Comparison of ENCODE assay signal across 8 mouse cellular contexts in genomic region chr11:94549691-94550441, GRCm38 (mm10). TPM values are rescaled to one million over a fixed set of nuclear protein-coding genes. Genes with fewer than 3 reads are reported as not detected.
DNase-seq lines count a peak whose midpoint lies in the region; ATAC-seq and TF ChIP-seq lines count a peak whose summit lies in the region.

No protein-coding gene starts in this region.

- WGBS in kidney, embryonic 14.5 days: 65% methylated on average over 10 of the region's 10 CpGs
- WGBS in hindbrain, embryonic 13.5 days: 79% methylated on average over 10 of the region's 10 CpGs

- H3K27me3 ChIP-seq in kidney, embryonic 14.5 days (ENCODE audit: control insufficient read depth, insufficient read depth, low read length): no peaks in the 10 kb centered on the region
- no peaks in the 10 kb centered on the region for H3K27me3 ChIP-seq in hindbrain, embryonic 13.5 days

- H3K9me3 ChIP-seq in kidney, embryonic 14.5 days (ENCODE audit: control insufficient read depth, low read length): no peaks in the 10 kb centered on the region
- H3K9me3 ChIP-seq in hindbrain, embryonic 13.5 days: no peaks in the 10 kb centered on the region

- no peak for DNase-seq in kidney, adult 11 months
- DNase-seq in urinary bladder, postnatal 4 days (ENCODE audit: low spot score in 2 of 2): no peak
- no peak for DNase-seq in adrenal gland, adult 2 months

- H3K36me3 ChIP-seq in kidney, embryonic 14.5 days (ENCODE audit: control insufficient read depth, insufficient read depth, low read length): no peaks in the 10 kb centered on the region
- H3K36me3 ChIP-seq in hindbrain, embryonic 13.5 days: no peaks in the 10 kb centered on the region

- peaks cover 6% of the 10 kb centered on the region; the same call in 1 of the 2 replicates for H3K4me1 ChIP-seq in kidney, embryonic 14.5 days (ENCODE audit: control insufficient read depth, insufficient read depth, low read length)
- H3K4me1 ChIP-seq in bone marrow macrophage, adult 2 months (ENCODE audit: control insufficient read depth, insufficient read depth, low read length): peaks cover 15% of the 10 kb centered on the region
- peaks cover 12% of the 10 kb centered on the region for H3K4me1 ChIP-seq in hindbrain, embryonic 13.5 days (replicated peaks)

- no peak overlapping the region for H3K4me3 ChIP-seq in kidney, embryonic 14.5 days (ENCODE audit: low read length)
- no peak overlapping the region for H3K4me3 ChIP-seq in bone marrow macrophage, adult 2 months (ENCODE audit: insufficient read depth, low read length)
- H3K4me3 ChIP-seq in hindbrain, embryonic 13.5 days: no peak overlapping the region

- no peak for TF ChIP-seq POLR2A in bone marrow macrophage, adult 2 months (IDR thresholded peaks at IDR 0.05; ENCODE audit: borderline replicate concordance, low read depth, low read length)

- H3K27ac ChIP-seq in kidney, embryonic 14.5 days (ENCODE audit: low read depth, low read length): no peak overlapping the region
- H3K27ac ChIP-seq in bone marrow macrophage, adult 2 months (ENCODE audit: insufficient read depth, low read depth, low read length): peak overlapping the region; percentile 59
- H3K27ac ChIP-seq in hindbrain, embryonic 13.5 days: peak overlapping the region; percentile 89

- TF ChIP-seq CTCF in bone marrow macrophage, adult 2 months (IDR thresholded peaks at IDR 0.05; ENCODE audit: low read depth, low read length): no peak

- H3K4me2 ChIP-seq in kidney, embryonic 14.5 days (replicated peaks; ENCODE audit: low read depth, low read length): no peak overlapping the region; the same call in 1 of the 2 replicates
- H3K4me2 ChIP-seq in hindbrain, embryonic 13.5 days: no peak overlapping the region

- H3K9ac ChIP-seq in kidney, embryonic 14.5 days (ENCODE audit: low read depth, low read length): no peak overlapping the region
- H3K9ac ChIP-seq in hindbrain, embryonic 13.5 days: peak overlapping the region; percentile 73; the same call in 1 of the 2 replicates

- 0 out of 2 replicates have a peak, but pooled peaks have one; percentile 15 for ATAC-seq in kidney, embryonic 14.5 days (ENCODE audit: low FRiP score, low TSS enrichment)
- no peak for ATAC-seq in hindbrain, embryonic 13.5 days (ENCODE audit: low FRiP score)
- peak; percentile 35 for ATAC-seq in megakaryocyte progenitor cell, adult 5-6 weeks (replicated peaks; ENCODE audit: poor library complexity)
- no peak for ATAC-seq in activated CD4-positive, CD25-positive, alpha-beta regulatory T cell, adult 4 months

RNA-seq across cellular contexts. Expression of gene Rsad1, which starts 0.8 kb away (rescaled TPM):
- polyA plus RNA-seq in kidney, embryonic 14.5 days (2014; fragmentation: Nextera tagmentation; extraction: Ambion mirVana): 4.1 and 4.5 TPM in 2 replicates
- 2.4 and 3.3 TPM in 2 replicates for polyA plus RNA-seq in bone marrow macrophage, adult 2 months (2012; ENCODE audit: insufficient read depth, insufficient read length, missing spikeins)
- polyA plus RNA-seq in hindbrain, embryonic 13.5 days (2015; fragmentation: Nextera tagmentation; extraction: Ambion mirVana): 4.7 and 5.1 TPM in 2 replicates
- 4.4 and 5.0 TPM in 2 replicates for total RNA-seq in megakaryocyte progenitor cell, adult 5-6 weeks (2015)
- total RNA-seq in megakaryocyte progenitor cell, adult 5-6 weeks (2017): 5.0 and 6.2 TPM in 2 replicates
- 1 to 10 TPM in 1 of 2 experiments, under 1 TPM in 1; 0.90 to 1.4 TPM for polyA plus RNA-seq in activated CD4-positive, CD25-positive, alpha-beta regulatory T cell, adult 4 months (2017; shearing (Covaris generic))
- 10 to 100 TPM in 1 of 2 experiments, 1 to 10 TPM in 1; 8.4 to 13.4 TPM for total RNA-seq in adrenal gland, adult 2 months (2021)
- 25.8 and 27.0 TPM in 2 replicates for polyA plus RNA-seq in adrenal gland, adult 2 months (2012; rRNA removed)

RNA-seq across cellular contexts. Expression of gene Chad, which starts 15.0 kb away (rescaled TPM):
- 0.14 TPM in 1 of 2 replicates, not detected in the other for polyA plus RNA-seq in kidney, embryonic 14.5 days (2014; fragmentation: Nextera tagmentation; extraction: Ambion mirVana)
- polyA plus RNA-seq in bone marrow macrophage, adult 2 months (2012; ENCODE audit: insufficient read depth, insufficient read length, missing spikeins): not detected in 2 replicates
- polyA plus RNA-seq in hindbrain, embryonic 13.5 days (2015; fragmentation: Nextera tagmentation; extraction: Ambion mirVana): 0.32 and 0.38 TPM in 2 replicates
- not detected in 2 replicates for total RNA-seq in megakaryocyte progenitor cell, adult 5-6 weeks (2015)
- not detected in 2 replicates for total RNA-seq in megakaryocyte progenitor cell, adult 5-6 weeks (2017)
- polyA plus RNA-seq in activated CD4-positive, CD25-positive, alpha-beta regulatory T cell, adult 4 months (2017; shearing (Covaris generic)): under 1 TPM in 1 of 2 experiments, not detected in 1; 0.38 TPM
- total RNA-seq in adrenal gland, adult 2 months (2021): not detected
- 0.06 and 0.13 TPM in 2 replicates for polyA plus RNA-seq in adrenal gland, adult 2 months (2012; rRNA removed)

RNA-seq across cellular contexts. Expression of gene Mycbpap, which starts 28.3 kb away (rescaled TPM):
- 1.6 and 2.6 TPM in 2 replicates for polyA plus RNA-seq in kidney, embryonic 14.5 days (2014; fragmentation: Nextera tagmentation; extraction: Ambion mirVana)
- 0.50 and 0.89 TPM in 2 replicates for polyA plus RNA-seq in bone marrow macrophage, adult 2 months (2012; ENCODE audit: insufficient read depth, insufficient read length, missing spikeins)
- 3.2 and 3.8 TPM in 2 replicates for polyA plus RNA-seq in hindbrain, embryonic 13.5 days (2015; fragmentation: Nextera tagmentation; extraction: Ambion mirVana)
- total RNA-seq in megakaryocyte progenitor cell, adult 5-6 weeks (2015): not detected in 2 replicates
- total RNA-seq in megakaryocyte progenitor cell, adult 5-6 weeks (2017): 0.20 and 2.5 TPM in 2 replicates
- polyA plus RNA-seq in activated CD4-positive, CD25-positive, alpha-beta regulatory T cell, adult 4 months (2017; shearing (Covaris generic)): not detected
- total RNA-seq in adrenal gland, adult 2 months (2021): 1 to 10 TPM; 3.8 to 6.7 TPM
- polyA plus RNA-seq in adrenal gland, adult 2 months (2012; rRNA removed): 0.49 and 0.84 TPM in 2 replicates

RNA-seq across cellular contexts. Expression of gene Epn3, which starts 50.1 kb away (rescaled TPM):
- polyA plus RNA-seq in kidney, embryonic 14.5 days (2014; fragmentation: Nextera tagmentation; extraction: Ambion mirVana): 13.4 and 16.4 TPM in 2 replicates
- polyA plus RNA-seq in bone marrow macrophage, adult 2 months (2012; ENCODE audit: insufficient read depth, insufficient read length, missing spikeins): not detected in 2 replicates
- 0.44 and 0.90 TPM in 2 replicates for polyA plus RNA-seq in hindbrain, embryonic 13.5 days (2015; fragmentation: Nextera tagmentation; extraction: Ambion mirVana)
- total RNA-seq in megakaryocyte progenitor cell, adult 5-6 weeks (2015): not detected in 2 replicates
- total RNA-seq in megakaryocyte progenitor cell, adult 5-6 weeks (2017): 0.03 TPM in 1 of 2 replicates, not detected in the other
- polyA plus RNA-seq in activated CD4-positive, CD25-positive, alpha-beta regulatory T cell, adult 4 months (2017; shearing (Covaris generic)): not detected
- total RNA-seq in adrenal gland, adult 2 months (2021): 10 to 100 TPM; 23.3 to 40.4 TPM
- 23.0 and 25.5 TPM in 2 replicates for polyA plus RNA-seq in adrenal gland, adult 2 months (2012; rRNA removed)

RNA-seq across cellular contexts. Expression of gene Acsf2, which starts 51.8 kb away (rescaled TPM):
- 9.1 and 11.5 TPM in 2 replicates for polyA plus RNA-seq in kidney, embryonic 14.5 days (2014; fragmentation: Nextera tagmentation; extraction: Ambion mirVana)
- polyA plus RNA-seq in bone marrow macrophage, adult 2 months (2012; ENCODE audit: insufficient read depth, insufficient read length, missing spikeins): 9.5 and 10.2 TPM in 2 replicates
- polyA plus RNA-seq in hindbrain, embryonic 13.5 days (2015; fragmentation: Nextera tagmentation; extraction: Ambion mirVana): 1.6 and 1.7 TPM in 2 replicates
- total RNA-seq in megakaryocyte progenitor cell, adult 5-6 weeks (2015): 18.1 and 18.6 TPM in 2 replicates
- total RNA-seq in megakaryocyte progenitor cell, adult 5-6 weeks (2017): 2.5 and 2.7 TPM in 2 replicates
- 1 to 10 TPM; 1.9 to 2.3 TPM for polyA plus RNA-seq in activated CD4-positive, CD25-positive, alpha-beta regulatory T cell, adult 4 months (2017; shearing (Covaris generic))
- 100 to 1,000 TPM; 146 to 155 TPM for total RNA-seq in adrenal gland, adult 2 months (2021)
- 149 and 167 TPM in 2 replicates for polyA plus RNA-seq in adrenal gland, adult 2 months (2012; rRNA removed)

Comparison
In these comparisons a context has a peak if more than half of its experiments do, and no peak if none do; other contexts are left out.
1. ATAC-seq: peak in kidney, embryonic 14.5 days (single experiment) and megakaryocyte progenitor cell, adult 5-6 weeks (single experiment); none in hindbrain, embryonic 13.5 days (single experiment) and activated CD4-positive, CD25-positive, alpha-beta regulatory T cell, adult 4 months (single experiment).